Mouse (Mus musculus): Measurements from ENCODE around the gene Gpc6.

Gpc6 gene

DNA sequence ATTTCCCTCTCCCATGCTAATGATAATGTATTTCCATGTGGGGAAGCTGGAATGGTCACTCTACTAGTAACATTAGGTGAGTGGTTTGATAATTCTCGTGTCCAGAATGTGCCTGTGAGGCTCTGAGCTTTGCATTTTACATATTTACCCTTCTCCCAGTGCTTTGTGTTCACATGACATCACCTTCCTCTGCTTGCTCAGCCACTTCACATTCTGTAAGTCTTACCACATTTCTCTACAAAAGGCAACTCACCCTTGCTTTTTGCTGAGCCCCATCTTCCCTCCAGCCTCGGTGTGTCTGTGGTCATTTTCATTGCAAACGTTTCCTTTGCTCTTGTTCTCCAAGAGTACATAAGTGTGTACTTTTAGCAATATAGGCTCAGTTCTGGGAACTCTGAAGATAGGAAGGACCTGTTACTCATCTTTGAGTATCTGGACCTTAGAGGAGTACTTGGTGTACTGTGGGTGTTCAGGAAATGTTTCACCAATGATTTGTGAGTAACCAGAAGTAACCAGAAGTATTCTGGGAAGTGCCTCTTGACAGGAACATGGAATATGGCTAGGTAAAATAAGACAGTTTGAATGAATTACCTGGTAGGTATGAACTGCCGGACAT, 145.5 kb downstream of the Gpc6 start:
- DNase-seq = no peak

- DNase-seq = no peak
Observed at GRCm38 (mm10) chr14:117093586-117093985, 168.5 kb downstream of the Gpc6 start.

GRCm38 (mm10) chr14:117106900-117107299, 181.8 kb downstream of the Gpc6 start:
- no peak for DNase-seq

GRCm38 (mm10) chr14:117113153-117113552, 188.0 kb downstream of the Gpc6 start:
- peak; percentile 86 for DNase-seq

DNA sequence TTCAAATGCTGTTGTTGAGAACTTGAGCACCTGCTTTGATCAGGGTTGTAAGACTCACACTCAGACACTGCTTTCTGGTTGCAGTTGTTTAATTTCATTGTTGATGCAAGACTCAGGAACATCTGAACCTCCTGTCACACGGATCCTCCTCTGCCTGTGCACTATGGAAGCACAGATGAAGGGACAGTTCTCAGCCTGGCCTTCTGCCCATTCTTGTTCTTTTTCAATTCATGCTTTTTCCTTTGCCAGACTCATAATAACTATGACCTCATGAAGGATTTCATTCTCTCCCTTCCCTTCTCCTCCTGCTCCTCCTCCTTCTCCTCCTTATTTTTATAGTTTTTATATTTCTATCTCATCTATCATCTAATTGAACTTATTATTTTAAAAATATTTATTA, 196.9 kb downstream of the Gpc6 start:
- no peak for DNase-seq

- DNase-seq = no peak
Observed at GRCm38 (mm10) chr14:117130334-117130733, 205.2 kb downstream of the Gpc6 start.

GRCm38 (mm10) chr14:117131324-117131723, 206.2 kb downstream of the Gpc6 start:
- DNase-seq = peak; percentile 88

DNA sequence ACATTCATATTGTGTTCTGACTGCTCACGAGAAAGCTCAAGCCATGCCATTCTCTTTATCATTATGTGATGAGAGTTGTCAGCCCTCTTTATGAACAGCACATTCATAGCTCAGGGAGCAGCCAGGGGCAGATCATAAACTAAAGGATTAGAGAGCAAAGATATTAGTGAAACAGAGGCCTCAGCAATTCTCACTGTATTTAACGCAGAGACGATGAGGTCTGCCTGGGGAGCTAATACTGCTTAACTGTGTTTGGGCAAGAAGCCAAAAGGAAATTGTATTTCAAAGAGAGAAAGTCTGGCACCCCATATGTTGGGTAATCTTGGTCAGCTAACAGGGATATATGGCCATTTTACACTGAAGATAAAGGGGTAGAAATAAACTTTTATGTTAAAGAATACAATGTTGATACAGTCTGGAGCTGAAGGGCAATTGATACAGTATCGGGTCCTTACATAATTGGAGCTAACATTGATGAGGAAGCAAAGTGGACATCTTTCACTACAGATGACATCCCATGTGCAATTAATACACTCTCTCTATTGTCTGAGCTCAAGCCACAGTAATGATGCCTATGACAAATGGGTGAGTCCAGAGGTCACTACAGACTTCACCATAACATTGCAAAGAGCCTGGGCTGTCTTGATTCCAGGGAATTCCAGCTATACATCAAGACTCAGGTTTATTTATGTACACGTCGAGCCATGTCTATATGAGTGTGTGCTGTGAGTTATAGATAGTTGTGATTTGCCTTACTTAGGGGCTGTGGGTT, 216.1 kb downstream of the Gpc6 start:
- no peak for DNase-seq

DNA sequence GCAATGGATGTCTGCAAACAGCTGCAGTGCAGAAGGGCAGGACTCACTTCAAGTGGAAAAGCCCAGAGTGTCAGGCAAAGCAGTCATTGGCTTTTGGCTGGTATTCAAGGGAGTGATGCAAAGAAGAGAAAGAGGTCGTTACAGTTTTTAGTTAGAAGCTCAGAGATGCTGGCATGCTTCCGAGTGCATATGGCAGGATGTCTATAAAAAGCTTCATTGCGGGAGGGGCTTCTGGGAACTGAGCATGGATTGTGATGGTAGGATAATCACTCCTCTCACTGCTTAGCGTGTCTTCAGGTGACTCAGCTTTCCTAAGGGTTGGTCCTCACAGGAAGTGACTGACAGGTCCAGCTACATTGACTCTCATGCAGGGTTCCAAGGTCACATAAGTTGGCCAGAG, 221.0 kb downstream of the Gpc6 start:
- DNase-seq = peak; percentile 91

GRCm38 (mm10) chr14:117146665-117147064, 221.6 kb downstream of the Gpc6 start:
- DNase-seq = no peak

GRCm38 (mm10) chr14:117151621-117152020, 226.5 kb downstream of the Gpc6 start:
- peak; percentile 55 for DNase-seq

- peak; percentile 64 for DNase-seq
Observed at GRCm38 (mm10) chr14:117155884-117156465, 230.9 kb downstream of the Gpc6 start.

DNA sequence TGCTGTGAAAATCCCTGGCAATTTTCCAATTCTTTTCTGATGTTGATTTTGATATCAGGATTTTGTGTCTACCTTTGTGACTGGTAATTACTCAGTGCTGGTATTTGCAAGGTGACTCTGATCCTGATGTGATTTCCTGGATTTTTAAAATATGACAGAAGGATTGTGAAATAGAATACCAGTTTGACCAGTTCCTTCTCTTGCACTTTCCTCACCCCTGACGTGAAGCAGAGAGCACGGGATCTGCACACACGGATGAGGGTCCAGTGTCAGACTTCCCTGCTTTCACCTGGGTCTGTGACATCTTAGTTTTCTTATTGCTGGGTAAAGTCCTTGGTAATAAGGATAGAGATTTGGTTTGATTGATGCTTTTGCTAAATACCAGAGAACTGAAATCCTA, 232.3 kb downstream of the Gpc6 start:
- no peak for DNase-seq

DNA sequence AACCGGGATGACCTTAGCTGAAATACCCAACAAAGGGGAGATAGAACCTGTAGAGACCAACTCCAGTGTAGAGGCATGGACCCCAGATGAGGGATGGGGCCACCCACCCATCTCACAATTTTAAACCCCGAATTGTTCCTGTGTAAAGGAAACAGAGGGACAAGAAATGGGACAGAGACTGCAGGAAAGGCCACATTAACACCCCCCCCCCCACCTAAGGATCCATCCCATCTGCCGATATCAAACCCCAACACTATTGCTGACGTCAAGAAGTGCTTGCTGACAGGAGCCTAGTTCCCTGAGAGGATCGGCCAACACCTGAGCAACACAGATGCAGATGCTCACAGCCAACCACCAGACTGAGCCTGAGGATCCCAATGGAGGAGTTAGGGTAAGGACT, 241.2 kb downstream of the Gpc6 start:
- DNase-seq = peak; percentile 55

DNA sequence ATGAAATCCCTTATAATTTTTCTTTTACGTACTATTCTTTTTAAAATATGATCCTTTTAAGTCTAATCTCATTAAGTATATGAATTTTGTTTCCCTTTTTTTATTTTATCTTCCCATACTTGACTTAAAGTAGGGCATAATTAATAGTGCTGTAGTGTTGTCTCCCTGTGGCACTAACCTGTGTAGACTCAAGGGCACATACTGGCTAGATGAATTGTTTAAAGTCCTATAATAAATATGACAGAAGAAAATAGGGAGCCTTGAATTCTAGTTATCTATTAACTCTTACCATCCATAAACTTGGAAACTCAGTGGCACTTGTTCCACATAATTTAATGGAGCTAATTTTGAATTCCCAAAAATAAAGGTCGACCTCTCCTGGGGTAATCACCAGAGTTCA, 268.2 kb downstream of the Gpc6 start:
- DNase-seq = no peak

DNA sequence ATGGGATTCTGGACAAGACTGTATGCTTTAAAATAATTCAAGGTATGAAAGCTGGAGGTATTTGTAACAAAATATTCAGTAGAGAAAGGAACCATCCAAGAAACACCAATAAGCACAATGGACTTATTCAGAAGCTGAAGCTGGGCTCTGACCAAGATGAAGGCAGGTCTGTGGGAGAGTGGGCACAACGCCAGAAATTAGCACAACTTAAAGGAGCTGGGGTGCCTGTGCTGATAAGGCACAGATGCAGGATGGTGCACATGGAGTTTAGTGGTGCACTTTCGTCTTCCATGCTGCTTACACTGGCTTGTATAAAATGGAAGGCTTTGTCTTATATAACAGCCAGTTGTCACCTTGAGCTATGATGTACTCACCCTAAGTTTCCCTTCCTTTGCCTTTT, 276.9 kb downstream of the Gpc6 start:
- no peak for DNase-seq

- no peak for DNase-seq
Observed at GRCm38 (mm10) chr14:117203960-117204359, 278.8 kb downstream of the Gpc6 start.

DNA sequence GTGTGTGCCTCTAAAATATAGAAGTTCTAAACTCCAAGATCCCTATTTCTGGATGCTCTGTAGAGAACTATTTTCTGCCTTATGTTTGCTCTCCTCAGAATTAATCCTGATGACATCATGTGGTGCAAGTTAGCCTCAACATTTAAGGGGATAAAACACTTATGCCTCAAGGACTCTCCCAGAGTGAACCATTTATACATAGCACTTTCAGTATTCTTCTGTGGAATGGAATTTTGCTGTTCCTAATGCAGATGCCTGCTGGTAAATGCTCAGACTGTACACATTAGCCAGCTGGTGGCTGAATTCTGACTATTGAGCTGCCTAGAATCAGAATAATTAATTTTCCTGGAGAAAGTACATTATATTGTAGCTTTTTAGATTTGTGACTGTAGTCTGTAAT, 289.3 kb downstream of the Gpc6 start:
- no peak for DNase-seq

DNA sequence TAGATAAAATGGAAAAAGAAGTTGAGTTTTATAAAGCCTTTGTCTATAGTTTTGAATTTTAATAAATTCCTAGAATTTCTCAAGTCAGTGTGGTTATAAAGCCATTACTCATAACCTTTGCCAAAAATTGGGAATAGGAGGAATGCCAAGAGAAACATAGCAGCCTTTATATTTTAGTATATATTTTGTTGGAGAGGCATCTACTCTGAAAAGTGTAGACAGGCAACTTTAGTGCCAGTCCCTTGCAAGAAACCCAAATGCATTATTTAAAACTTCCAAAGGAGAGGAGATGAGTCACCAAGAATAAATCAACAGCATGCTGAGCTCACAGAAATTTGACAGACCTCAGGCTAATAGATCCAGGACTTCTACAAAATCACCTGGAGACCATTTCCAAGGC, 301.8 kb downstream of the Gpc6 start:
- no peak for DNase-seq

- DNase-seq = no peak
Observed at GRCm38 (mm10) chr14:117230476-117230875, 305.4 kb downstream of the Gpc6 start.

- no peak for DNase-seq
Observed at GRCm38 (mm10) chr14:117238226-117238625, 313.1 kb downstream of the Gpc6 start.

DNA sequence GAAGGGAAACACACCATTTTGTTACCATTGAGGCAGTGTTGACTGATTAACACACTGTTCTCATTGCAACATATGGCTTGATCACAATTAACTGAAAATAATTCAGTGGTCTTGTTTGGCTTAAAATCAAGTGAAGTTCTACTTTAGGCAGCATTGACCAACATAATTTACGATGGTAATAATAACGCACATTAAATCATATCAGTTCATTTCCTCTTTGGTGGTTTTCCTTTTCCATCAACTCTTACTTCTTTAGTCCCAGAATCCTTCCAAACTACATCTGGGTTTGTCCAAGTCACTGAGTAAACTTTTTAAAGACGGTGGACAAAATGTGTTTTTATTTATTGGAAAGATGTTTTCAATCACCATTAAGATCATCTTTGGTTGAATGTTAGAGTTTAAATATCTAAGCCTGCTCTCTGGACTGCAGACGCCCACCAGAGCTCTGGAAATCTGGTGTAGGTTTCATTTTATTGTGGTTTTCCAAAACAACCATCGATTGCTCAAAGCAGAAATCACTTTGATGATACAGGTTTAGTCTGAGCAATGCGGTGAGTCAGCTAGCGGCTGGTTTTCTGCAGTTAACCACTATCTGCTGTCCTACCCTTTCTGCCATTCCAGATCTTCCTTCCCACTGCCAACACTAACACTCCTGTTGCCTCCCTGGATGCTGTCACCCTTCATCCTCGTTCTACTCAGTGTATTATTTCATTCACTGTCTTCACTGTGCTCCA, 314.7 kb downstream of the Gpc6 start:
- no peak for DNase-seq

- peak; percentile 91 for DNase-seq
Observed at GRCm38 (mm10) chr14:117245631-117246030, 320.5 kb downstream of the Gpc6 start.

DNA sequence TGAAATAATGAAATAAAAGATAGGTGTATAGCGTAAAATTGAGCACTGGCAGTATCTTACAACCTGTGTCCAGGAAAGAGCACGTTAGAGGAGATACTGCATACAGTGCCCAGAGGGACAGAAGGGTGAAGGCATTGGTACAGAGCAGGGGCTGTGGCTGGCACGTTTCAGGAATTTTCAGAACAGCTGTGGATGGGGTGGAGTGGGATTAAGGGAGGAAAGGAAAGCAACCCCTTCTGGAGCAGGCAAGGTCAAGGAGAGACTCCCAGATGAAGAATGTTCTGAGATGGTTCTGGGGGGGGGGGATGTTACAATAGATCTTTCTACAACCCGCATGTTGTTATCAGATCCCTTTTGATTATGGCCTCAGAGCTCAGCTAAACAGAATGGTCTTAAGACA, 331.1 kb downstream of the Gpc6 start:
- no peak for DNase-seq

All from heart, adult 11 months (tissue).